Mouse (Mus musculus): ENCODE measurements around the gene Lime1. TPM values are rescaled to one million over a fixed set of nuclear protein-coding genes. Genes with fewer than 3 reads are reported as not detected.

Gene Lime1
- polyA plus RNA-seq, 1 experiment: 47.7 TPM

- under 1% methylated on average over 71 of the region's 71 CpGs for WGBS
- TF ChIP-seq POLR2A (IDR thresholded peaks at IDR 0.05; ENCODE audit: borderline replicate concordance, control insufficient read depth, low read depth, low read length) (peak; percentile 65; the same call in 1 of the 2 replicates), CTCF (IDR thresholded peaks at IDR 0.05; ENCODE audit: control insufficient read depth, insufficient read depth, low read length) (no peak)
- Histone ChIP-seq H3K4me1 (ENCODE audit: control insufficient read depth, insufficient read depth, low read length) (no peaks in the 10 kb centered on the region; the same call in 1 of the 2 replicates), H3K4me3 (replicated peaks; ENCODE audit: control insufficient read depth, low read depth, low read length) (peak within 1 kb of the TSS; percentile 90), H3K27ac (ENCODE audit: control insufficient read depth, insufficient read depth, low read depth, low read length, poor library complexity) (peak within 1 kb of the TSS; percentile 89)
Measured at GRCm38 (mm10) chr2:181364860-181365596, 14.8 kb upstream of the Lime1 start, which contains the start of the genes Zgpat and Arfrp1. Zgpat (plus strand) TSS chr2:181364928. Arfrp1 (minus strand) TSS chr2:181365404.

DNA sequence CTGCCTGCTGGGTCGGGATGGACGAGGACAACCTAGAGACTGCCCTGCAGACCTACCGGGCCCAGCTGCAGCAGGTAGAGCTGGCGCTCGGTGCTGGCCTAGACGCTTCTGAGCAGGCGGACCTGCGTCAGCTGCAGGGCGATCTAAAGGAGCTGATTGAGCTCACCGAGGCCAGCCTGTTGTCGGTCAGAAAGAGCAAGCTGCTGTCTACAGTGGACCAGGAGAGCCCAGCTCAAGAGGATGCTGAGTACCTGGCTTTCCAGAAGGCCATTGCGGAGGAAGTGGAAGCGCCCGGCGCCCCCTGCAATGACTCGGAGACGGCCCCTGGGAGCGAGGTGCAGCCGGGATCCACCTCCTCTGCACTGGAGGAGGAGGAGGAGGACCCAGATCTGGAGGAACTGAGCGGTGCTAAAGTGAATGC lies 14.2 kb upstream of the Lime1 start:
- TF ChIP-seq POLR2A (IDR thresholded peaks at IDR 0.05; ENCODE audit: borderline replicate concordance, control insufficient read depth, low read depth, low read length) (no peak), CTCF (IDR thresholded peaks at IDR 0.05; ENCODE audit: control insufficient read depth, insufficient read depth, low read length) (no peak; the same call in 1 of the 2 replicates)
- H3K4me3 ChIP-seq (replicated peaks; ENCODE audit: control insufficient read depth, low read depth, low read length): peak overlapping the region; percentile 90
- H3K27ac ChIP-seq (ENCODE audit: control insufficient read depth, insufficient read depth, low read depth, low read length, poor library complexity): peak overlapping the region; percentile 89
- no peaks in the 10 kb centered on the region; the same call in 1 of the 2 replicates for H3K4me1 ChIP-seq (ENCODE audit: control insufficient read depth, insufficient read depth, low read length)
- under 1% methylated on average over 20 of the region's 20 CpGs for WGBS

DNA sequence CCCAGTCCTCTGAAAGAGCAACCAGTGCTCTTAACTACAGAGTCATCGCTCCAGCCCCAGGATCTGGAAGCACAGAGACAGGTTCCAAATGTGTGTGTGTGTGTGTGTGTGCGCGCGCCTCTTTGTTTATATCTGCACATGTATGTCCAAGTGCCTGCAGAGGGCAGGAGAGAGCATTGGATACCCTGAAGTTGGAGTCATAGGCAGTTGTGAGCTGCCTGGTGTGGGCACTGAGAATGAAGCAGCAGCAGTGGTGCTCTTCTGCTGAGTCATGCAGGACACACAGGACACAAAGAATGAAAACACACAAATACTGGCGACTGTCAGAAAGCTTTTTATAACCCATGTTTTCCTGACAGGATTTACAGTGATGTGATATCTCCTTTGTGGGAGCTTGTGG lies 9.9 kb upstream of the Lime1 start:
- WGBS: 87% methylated on average over 5 of the region's 5 CpGs

DNA sequence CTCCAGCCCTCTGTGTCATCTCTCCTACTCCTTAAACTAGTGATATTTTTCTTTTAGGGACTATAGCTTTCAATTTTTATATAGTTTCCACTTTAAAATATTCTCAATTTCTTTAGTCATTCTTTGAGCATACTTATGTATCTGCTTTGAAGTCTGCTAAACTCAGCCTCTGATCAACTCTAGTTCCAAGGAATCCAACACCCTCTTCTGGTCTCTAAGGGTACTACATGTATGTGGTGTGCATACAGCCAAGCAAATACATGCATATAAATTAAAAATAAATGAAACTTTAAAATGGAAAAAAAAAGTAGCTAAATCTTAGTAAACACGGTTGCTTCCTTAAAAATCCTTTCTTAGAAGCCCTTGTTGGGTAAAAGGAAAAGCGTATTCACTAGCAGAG lies 4.1 kb upstream of the Lime1 start:
- no peak overlapping the region for H3K27ac ChIP-seq (ENCODE audit: control insufficient read depth, insufficient read depth, low read depth, low read length, poor library complexity)
- H3K4me1 ChIP-seq (ENCODE audit: control insufficient read depth, insufficient read depth, low read length): no peaks in the 10 kb centered on the region; the same call in 1 of the 2 replicates
- no peak overlapping the region for H3K4me3 ChIP-seq (replicated peaks; ENCODE audit: control insufficient read depth, low read depth, low read length)
- TF ChIP-seq POLR2A (IDR thresholded peaks at IDR 0.05; ENCODE audit: borderline replicate concordance, control insufficient read depth, low read depth, low read length) (no peak), CTCF (IDR thresholded peaks at IDR 0.05; ENCODE audit: control insufficient read depth, insufficient read depth, low read length) (no peak)
- 79% methylated on average over 2 of the region's 2 CpGs for WGBS

More for the DNA sequence above, 9.9 kb upstream of the Lime1 start:
- TF ChIP-seq CTCF (IDR thresholded peaks at IDR 0.05; ENCODE audit: control insufficient read depth, insufficient read depth, low read length) (no peak), POLR2A (IDR thresholded peaks at IDR 0.05; ENCODE audit: borderline replicate concordance, control insufficient read depth, low read depth, low read length) (no peak)
- H3K4me3 ChIP-seq (replicated peaks; ENCODE audit: control insufficient read depth, low read depth, low read length): no peak overlapping the region
- H3K4me1 ChIP-seq (ENCODE audit: control insufficient read depth, insufficient read depth, low read length): no peaks in the 10 kb centered on the region; the same call in 1 of the 2 replicates
- H3K27ac ChIP-seq (ENCODE audit: control insufficient read depth, insufficient read depth, low read depth, low read length, poor library complexity): no peak overlapping the region

- 0% methylated on average over 2 of the region's 2 CpGs for WGBS
- TF ChIP-seq POLR2A (IDR thresholded peaks at IDR 0.05; ENCODE audit: borderline replicate concordance, control insufficient read depth, low read depth, low read length) (no peak), CTCF (IDR thresholded peaks at IDR 0.05; ENCODE audit: control insufficient read depth, insufficient read depth, low read length) (no peak)
Measured at GRCm38 (mm10) chr2:181377230-181377629, 2.6 kb upstream of the Lime1 start.

DNA sequence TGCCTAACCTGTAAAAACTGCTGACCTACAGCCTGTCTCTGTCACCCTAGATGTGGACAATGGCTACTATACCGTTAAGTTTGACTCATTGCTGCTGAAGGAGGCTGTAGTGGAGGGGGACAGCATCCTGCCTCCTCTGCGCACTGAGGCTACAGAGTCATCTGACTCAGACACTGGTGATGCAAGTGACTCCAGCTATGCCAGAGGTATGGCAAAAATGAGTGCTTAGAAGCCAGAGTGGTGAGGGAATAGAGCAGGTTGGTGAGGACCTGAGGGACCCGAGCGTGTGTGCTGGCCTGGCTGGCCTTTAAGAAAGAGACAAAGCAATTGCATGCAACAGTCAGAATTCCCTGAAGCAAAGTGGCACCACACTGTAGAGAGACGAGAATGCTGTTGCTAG lies 1.2 kb upstream of the Lime1 start:
- 87% methylated on average over 5 of the region's 5 CpGs for WGBS
- Histone ChIP-seq H3K4me1 (ENCODE audit: control insufficient read depth, insufficient read depth, low read length) (no peaks in the 10 kb centered on the region; the same call in 1 of the 2 replicates), H3K4me3 (replicated peaks; ENCODE audit: control insufficient read depth, low read depth, low read length) (no peak overlapping the region), H3K27ac (ENCODE audit: control insufficient read depth, insufficient read depth, low read depth, low read length, poor library complexity) (no peak overlapping the region)
- TF ChIP-seq CTCF (IDR thresholded peaks at IDR 0.05; ENCODE audit: control insufficient read depth, insufficient read depth, low read length): no peak
- no peak for TF ChIP-seq POLR2A (IDR thresholded peaks at IDR 0.05; ENCODE audit: borderline replicate concordance, control insufficient read depth, low read depth, low read length)

More at GRCm38 (mm10) chr2:181377230-181377629, 2.6 kb upstream of the Lime1 start:
- Histone ChIP-seq H3K4me3 (replicated peaks; ENCODE audit: control insufficient read depth, low read depth, low read length) (no peak overlapping the region), H3K4me1 (ENCODE audit: control insufficient read depth, insufficient read depth, low read length) (no peaks in the 10 kb centered on the region; the same call in 1 of the 2 replicates), H3K27ac (ENCODE audit: control insufficient read depth, insufficient read depth, low read depth, low read length, poor library complexity) (peak overlapping the region; percentile 45; the same call in 1 of the 2 replicates)

DNA sequence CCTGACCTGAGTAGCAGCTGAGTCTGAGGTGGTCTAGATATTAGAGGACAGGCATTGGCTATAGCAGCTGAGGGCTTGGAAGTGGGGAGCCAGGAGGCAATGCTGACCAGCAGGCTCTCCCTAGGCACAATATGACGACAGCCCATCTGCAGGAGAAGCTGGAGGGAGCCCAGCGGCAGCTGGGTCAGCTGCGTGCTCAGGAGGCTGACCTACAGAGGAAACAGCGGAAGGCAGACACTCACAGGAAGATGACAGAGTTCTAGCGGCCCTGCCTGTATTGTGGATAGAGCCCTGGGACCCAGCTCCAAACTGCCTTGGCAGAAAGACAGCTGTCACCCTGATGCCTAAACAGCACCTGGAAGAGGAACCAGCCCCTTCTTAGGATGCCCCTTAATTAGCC lies 373 bp downstream of the Lime1 start:
- Histone ChIP-seq H3K4me1 (ENCODE audit: control insufficient read depth, insufficient read depth, low read length) (no peaks in the 10 kb centered on the region; the same call in 1 of the 2 replicates), H3K27ac (ENCODE audit: control insufficient read depth, insufficient read depth, low read depth, low read length, poor library complexity) (no peak overlapping the region), H3K4me3 (replicated peaks; ENCODE audit: control insufficient read depth, low read depth, low read length) (no peak overlapping the region)
- no peak for TF ChIP-seq POLR2A (IDR thresholded peaks at IDR 0.05; ENCODE audit: borderline replicate concordance, control insufficient read depth, low read depth, low read length)
- 91% methylated on average over 5 of the region's 5 CpGs for WGBS

DNA sequence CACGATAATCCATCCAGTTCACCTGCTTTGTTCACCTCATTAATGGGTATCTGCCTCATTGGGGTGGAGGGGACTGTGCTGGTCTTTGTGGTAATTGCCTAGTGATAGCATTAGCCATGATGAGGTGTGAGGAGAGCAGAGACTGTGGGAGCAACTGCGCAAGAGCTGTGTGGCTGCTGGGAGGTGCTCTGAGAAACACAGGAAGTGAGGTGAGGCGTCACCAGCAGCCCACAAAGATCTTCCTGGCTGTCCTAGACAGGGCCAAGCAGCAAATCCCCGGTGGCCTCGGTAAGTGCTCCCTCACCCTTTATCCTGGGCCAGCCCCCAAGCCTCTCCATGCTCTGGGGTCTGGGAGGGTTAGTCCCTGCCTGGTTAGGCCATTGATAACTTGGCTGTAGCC lies 1.2 kb downstream of the Lime1 start:
- Histone ChIP-seq H3K4me3 (replicated peaks; ENCODE audit: control insufficient read depth, low read depth, low read length) (peak overlapping the region; percentile 10), H3K27ac (ENCODE audit: control insufficient read depth, insufficient read depth, low read depth, low read length, poor library complexity) (no peak overlapping the region), H3K4me1 (ENCODE audit: control insufficient read depth, insufficient read depth, low read length) (no peaks in the 10 kb centered on the region; the same call in 1 of the 2 replicates)
- no peak for TF ChIP-seq POLR2A (IDR thresholded peaks at IDR 0.05; ENCODE audit: borderline replicate concordance, control insufficient read depth, low read depth, low read length)
- TF ChIP-seq CTCF (IDR thresholded peaks at IDR 0.05; ENCODE audit: control insufficient read depth, insufficient read depth, low read length): no peak
- WGBS: 57% methylated on average over 5 of the region's 5 CpGs
